Mouse (Mus musculus): ENCODE data around the gene E130114P18Rik.

E130114P18Rik gene

GRCm38 (mm10) chr4:97777706-97778176 lies at the start of gene E130114P18Rik:
E130114P18Rik (minus strand) TSS chr4:97778078.
- peak; percentile 42 for DNase-seq

GRCm38 (mm10) chr4:97827115-97827514 lies 49.2 kb upstream of the E130114P18Rik start:
- no peak for DNase-seq

- DNase-seq, result no peak
Measured at GRCm38 (mm10) chr4:97825841-97826240, 48.0 kb upstream of the E130114P18Rik start.

- DNase-seq, result no peak
Measured at GRCm38 (mm10) chr4:97825432-97825831, 47.6 kb upstream of the E130114P18Rik start.

- DNase-seq, result no peak
Measured at GRCm38 (mm10) chr4:97824451-97824850, 46.6 kb upstream of the E130114P18Rik start.

DNA sequence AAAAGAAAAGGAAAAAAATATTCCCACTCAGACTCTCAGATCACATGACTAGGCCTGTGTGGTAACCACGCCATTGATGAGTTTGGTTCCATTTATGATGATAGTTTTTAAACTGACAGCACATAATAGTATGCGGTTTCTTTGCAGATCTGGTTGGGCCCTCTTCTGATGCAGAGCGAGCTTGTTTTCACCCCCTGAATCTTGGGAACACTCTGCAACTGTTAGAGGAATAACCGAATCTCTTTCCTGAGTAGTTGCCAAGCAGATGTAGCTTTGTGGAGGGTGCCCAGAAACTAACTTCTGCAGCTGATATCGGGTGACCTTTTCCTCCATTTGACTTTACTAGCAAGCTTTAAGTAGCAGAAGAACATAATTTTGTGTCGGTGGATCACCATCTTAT lies 45.6 kb upstream of the E130114P18Rik start:
- no peak for DNase-seq

GRCm38 (mm10) chr4:97821556-97822251 lies 43.8 kb upstream of the E130114P18Rik start:
- no peak for DNase-seq

- DNase-seq, result no peak
Measured at GRCm38 (mm10) chr4:97820474-97821259, 42.8 kb upstream of the E130114P18Rik start.

DNA sequence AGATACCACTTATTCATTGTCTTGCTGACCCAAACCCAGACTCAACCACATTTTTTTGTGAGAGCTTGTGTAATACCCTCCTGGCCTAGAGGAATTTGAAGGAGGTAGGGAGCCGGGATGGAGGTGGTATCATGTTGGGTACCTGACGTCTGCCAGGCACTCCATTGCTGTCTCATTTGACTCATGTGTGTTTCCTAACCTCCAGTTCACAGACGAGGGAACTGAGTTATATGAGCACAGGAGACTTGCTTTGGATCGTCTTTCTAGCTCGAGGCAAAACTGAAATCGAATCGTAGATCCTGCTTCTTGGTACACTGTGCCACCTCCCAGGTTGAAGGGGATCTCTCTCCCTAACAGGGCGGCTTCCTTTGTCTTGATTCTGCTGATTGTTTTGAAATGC lies 41.2 kb upstream of the E130114P18Rik start:
- no peak for DNase-seq

GRCm38 (mm10) chr4:97818498-97818897 lies 40.6 kb upstream of the E130114P18Rik start:
- DNase-seq, result no peak

DNA sequence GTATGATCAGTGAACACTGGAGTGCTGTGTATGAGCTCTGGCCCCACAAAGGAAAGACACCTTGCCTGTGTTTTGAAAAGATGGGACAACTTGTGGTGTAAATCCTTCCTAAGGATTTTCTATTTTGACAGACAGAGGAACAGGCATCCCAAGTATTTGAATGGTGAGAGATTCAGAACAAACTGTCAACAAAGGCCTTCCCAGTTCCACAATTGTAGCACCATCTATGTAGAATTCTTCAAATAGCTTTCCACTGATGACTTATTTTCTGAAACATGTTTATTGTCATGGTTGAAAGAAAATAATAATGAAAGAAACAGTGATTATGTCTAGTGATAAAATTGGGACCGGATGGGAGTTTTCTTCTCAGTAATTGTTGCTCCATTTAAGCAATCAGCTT lies 39.9 kb upstream of the E130114P18Rik start:
- no peak for DNase-seq

DNA sequence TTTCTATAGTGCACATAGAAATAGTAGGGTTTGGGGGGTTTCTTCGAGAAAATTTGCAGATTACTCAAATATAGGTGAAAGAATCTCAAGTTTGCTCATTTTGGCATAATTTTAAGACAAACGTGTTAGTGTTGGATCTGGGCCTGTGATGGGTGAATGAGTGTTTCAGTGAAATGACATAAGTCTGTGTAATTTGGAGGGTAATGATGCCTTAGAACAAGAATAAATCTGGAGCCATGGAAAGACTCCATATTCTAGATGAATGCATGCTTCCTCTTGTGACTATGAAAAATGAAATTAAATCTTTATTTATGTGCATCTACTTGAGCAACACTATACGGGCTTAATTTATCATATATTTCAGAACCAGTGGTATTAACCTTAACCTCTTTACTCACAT lies 38.9 kb upstream of the E130114P18Rik start:
- no peak for DNase-seq

DNA sequence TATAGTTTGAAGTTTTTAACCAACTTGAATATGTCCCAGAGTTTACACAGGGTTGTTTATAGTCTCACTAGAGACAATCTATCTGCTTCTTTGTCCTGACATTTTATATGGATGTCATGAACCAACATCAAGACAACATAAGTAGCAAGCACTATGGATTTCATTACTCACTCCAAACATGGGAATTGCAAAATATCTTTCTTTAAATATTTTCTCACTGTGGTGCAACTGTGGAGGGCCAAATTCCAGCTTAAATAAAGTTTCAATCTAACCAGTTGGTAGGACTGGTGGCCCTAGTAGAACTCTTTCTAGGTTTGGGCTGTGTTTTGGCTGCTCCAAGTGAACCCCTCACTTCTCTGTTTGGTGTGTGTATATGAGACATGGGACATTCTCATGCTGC lies 38.1 kb upstream of the E130114P18Rik start:
- no peak for DNase-seq

DNA sequence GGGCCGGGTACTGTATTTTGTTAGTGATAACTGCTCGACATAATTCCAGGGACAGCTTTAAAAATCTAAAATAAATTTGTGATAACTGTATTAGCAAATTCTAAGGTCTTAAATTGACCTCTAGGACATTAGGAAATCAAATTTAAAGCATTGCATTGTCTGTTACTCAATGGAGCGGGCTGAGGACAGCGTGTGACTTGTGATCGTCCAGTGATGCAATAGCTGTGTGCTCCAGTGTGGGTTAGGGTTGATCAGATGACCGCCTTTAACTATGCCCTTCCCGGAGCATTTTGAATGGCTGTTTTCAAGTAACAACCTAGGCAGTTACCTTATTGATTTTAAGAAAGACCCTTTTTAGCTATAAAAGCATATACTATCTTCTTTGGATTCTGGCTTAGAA lies 36.6 kb upstream of the E130114P18Rik start:
- DNase-seq, result no peak

- no peak for DNase-seq
Measured at GRCm38 (mm10) chr4:97813996-97814395, 36.1 kb upstream of the E130114P18Rik start.

DNA sequence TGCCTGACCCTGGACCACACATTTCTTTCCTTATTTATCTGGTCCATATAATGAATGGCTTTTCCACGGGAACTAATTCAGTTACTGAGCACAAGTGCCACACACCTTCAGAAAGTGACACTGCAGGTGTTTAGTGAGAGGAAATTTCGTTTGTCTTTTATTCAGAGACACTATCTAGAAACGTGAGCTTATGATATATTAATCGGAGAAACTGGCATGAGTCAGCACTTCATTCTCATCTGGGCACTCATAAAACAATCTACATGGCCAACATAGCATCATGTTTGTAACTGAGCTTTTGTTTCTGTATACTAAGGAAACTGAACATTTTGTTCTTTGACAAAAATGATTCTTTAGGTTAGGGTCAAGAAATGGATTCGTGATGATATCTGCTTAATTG lies 35.2 kb upstream of the E130114P18Rik start:
- no peak for DNase-seq

DNA sequence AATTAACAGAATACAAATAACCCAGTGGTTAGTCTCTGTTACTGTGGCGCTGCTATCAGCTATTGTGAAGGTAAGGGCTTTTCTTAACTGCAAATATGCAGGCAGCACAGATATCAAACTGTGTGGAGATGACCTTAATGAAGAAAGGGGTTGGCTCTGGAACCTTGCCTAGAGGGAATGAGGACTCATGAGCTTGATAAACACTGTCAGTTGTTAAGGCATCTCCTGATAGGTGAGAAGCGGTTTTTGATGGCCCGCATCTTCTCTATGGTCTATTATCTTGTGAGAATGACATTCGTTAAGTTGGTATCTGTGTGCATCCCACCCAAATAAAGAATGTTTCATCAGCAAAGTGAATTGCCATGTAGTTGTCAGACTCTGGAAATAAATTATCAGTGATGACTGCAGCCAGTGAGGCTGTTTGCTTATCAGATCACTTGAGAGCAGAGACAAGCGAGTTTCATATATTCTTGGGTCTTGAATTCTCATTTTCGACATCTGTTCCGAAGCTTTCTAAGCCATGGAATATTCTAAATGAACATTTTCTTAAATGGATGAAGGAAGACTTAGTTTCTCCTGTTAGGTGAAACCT lies 32.6 kb upstream of the E130114P18Rik start:
- no peak for DNase-seq

- no peak for DNase-seq
Measured at GRCm38 (mm10) chr4:97809582-97810295, 31.9 kb upstream of the E130114P18Rik start.

DNA sequence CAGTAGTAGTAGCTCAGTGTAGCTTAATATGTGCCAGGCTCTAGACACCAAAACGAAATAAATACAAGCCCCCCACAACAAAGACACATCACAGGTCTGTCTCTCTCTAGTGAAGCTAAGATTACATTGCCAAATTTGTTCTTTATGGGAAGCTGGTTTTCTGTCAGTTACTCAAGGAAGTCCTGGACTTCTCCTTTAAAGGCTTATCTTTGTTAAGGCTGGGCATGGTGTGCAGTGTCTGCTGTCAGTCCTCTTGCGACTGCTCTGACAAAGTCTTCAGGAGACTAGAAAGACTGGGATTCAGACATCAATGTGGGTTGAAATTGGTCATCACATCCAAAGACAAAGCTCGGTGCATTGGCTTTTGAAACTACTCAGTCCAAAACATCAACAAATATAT lies 31.0 kb upstream of the E130114P18Rik start:
- DNase-seq, result no peak

DNA sequence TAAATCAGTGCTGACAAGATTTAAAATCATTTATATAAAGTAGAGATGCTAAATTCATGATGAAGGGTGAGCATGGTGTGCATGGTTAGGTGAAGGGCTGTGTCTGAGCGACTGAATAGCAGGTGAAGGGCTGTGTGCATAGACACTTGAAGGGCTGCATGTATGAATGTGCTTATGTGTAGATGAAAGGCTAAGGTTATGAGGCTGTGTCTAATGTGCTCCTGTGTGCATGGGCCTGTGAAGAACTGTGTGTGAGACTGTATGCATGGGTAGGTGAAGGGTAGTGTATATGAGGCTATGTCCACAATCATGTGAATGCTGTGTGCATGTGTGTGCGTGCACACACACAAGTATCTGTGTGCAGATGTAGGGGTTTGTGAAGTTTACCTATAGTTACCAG lies 29.0 kb upstream of the E130114P18Rik start:
- DNase-seq, result no peak

DNA sequence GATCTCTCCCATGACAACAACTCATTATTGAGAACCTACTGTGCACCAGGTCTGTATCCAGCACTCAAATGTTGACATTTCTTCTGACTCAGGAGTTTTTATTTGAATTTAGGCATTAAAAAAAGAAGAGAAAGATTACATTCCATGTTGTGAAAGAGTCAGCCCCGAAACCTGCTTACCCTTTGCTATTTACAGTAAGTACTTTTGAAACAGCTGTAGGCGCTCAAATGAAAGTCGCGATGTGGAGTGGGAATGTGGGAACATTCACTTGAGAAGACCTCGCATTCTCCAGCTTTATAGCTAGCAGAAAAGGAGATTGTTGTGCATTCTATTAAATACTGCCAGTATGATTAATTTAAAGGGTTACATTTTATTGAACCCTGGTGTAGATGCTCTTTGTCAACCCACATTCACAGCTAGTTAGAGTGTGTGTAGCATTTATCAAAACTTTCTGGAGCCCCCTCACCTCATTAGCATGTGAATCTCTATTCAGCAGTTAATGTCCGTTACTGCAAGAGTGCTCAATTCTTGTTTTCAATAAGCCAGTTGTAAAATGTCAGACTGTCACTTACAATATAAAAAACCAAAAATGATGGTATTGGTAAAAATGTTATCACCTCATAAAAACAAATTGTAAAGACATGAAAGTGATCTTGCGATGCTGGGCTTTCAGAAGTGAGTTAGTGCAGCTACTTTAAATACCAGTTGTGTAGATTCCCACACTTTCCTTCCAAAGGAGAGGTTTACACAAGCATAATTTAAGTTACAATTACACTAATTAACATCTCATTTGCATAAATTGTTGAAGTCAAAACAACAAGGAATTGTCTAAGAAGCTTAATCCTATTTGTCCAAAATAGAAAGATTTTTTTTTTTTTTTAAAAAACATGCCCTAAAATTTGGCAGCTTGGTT lies 28.3 kb upstream of the E130114P18Rik start:
- DNase-seq, result no peak

- no peak for DNase-seq
Measured at GRCm38 (mm10) chr4:97805255-97805654, 27.4 kb upstream of the E130114P18Rik start.
